Mouse (Mus musculus) hindbrain, embryonic 13.5 days (tissue): ENCODE measurements at regions not wholly inside any gene's neighbourhood (a gene's known extent, or its start where the extent isn't known, plus 50 kb on each side); places are given as distances from the start of the nearest gene placed in this dataset.

Experiments
- ATAC-seq: fragments of 200-750 bp; cut with Nextera tagmentation; 2 replicates; pipeline ENCODE4 v1.8.0; 2017; ENCODE audit warnings: moderate TSS enrichment; ENCODE audit not compliant: low FRiP score
- H3K27ac ChIP-seq: fragments of 300-500 bp; sonication (generic); 2 replicates; pipeline ENCODE4 v1.5.1; 2015; ENCODE audit warnings: inconsistent platforms, mild to moderate bottlenecking, moderate library complexity
- H3K27me3 ChIP-seq: fragments of 300-500 bp; sonication (generic); 2 replicates; pipeline ENCODE4 v1.6.1; 2015; ENCODE audit warnings: mild to moderate bottlenecking, inconsistent platforms
- H3K36me3 ChIP-seq: fragments of 300-500 bp; sonication (generic); 2 replicates; pipeline ENCODE4 v1.6.1; 2015; ENCODE audit warnings: mild to moderate bottlenecking, inconsistent platforms
- H3K4me1 ChIP-seq: fragments of 300-500 bp; sonication (generic); replicated peaks from 2 replicates; pipeline ENCODE4 v1.6.1; 2015; ENCODE audit warnings: inconsistent platforms
- H3K4me2 ChIP-seq: fragments of 300-500 bp; sonication (generic); 2 replicates; pipeline ENCODE4 v1.6.1; 2015; ENCODE audit warnings: inconsistent platforms, mild to moderate bottlenecking, moderate library complexity
- H3K4me3 ChIP-seq: fragments of 300-500 bp; sonication (generic); 2 replicates; pipeline ENCODE4 v1.5.1; 2015; ENCODE audit warnings: mild to moderate bottlenecking, inconsistent platforms
- H3K9ac ChIP-seq: fragments of 300-500 bp; sonication (generic); 2 replicates; pipeline ENCODE4 v1.6.1; 2015; ENCODE audit warnings: mild to moderate bottlenecking, inconsistent platforms
- H3K9me3 ChIP-seq: fragments of 300-500 bp; sonication (generic); 2 replicates; pipeline ENCODE4 v1.6.1; 2016; ENCODE audit warnings: inconsistent platforms
- WGBS: fragments of 180-500 bp; shearing (Covaris S2); methylation state at CpG from one replicate; pipeline ENCODE4 v1.1.7; 2015; 5-methylcytosine and 5-hydroxymethylcytosine counted together

DNA sequence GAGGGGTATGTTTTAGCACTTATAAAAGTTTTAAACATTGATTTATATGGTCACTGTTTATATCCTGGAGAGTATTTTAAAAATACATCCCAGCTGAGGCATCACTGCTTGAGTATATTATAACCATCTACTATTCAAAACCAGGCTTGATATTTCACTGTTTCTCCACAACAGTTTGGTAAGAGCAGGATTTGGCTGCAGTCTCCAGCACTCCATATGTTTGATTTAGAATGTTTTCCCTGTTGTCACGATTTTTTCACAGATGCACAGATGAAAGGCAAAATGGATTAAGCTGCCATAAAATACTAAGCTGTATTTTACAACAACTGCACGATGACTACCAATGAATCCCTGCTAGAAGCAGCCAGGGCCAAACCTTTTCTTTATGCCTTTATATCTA lies 166.6 kb downstream of the Cox7b2 start:
- Histone ChIP-seq H3K4me2 (no peak overlapping the region), H3K36me3 (no peaks in the 10 kb centered on the region), H3K4me1 (no peaks in the 10 kb centered on the region), H3K27me3 (no peaks in the 10 kb centered on the region), H3K27ac (no peak overlapping the region), H3K9me3 (no peaks in the 10 kb centered on the region), H3K4me3 (no peak overlapping the region), H3K9ac (no peak overlapping the region)
- 85% methylated on average over 2 of the region's 2 CpGs for WGBS
- no peak for ATAC-seq

DNA sequence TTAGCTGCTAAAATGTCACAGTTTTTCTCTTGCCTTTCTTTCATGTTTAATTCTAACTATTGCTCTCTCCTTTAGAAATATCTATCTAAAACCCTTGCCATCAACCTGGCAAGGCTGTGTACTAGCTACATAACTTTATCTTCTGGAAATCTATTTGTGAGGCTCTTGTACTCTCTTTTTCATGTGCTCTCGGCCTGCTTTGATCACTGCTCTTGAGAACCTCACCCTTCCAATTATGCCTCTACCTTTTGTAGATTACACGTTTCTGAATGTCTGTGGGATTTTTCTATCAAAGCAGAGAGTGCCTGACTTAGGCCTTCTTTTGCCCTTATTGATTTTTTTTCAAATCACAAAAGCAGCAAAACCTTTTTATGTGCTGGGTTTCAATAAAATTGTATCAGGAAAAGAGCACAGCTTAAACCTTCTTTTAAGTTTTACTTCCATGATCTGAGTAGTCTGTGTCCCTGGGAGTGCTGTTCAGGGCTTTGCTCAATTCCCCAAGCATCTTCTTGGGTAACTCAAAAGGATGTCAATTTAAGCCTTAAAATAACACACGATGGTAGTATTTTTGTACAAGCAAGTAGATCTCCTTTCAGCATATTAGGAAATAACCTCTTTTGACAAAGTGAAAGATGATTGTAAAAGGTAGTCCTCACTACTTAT lies 181.7 kb downstream of the Cox7b2 start:
- WGBS, result 76% methylated on average over 3 of the region's 3 CpGs
- Histone ChIP-seq H3K4me2 (no peak overlapping the region), H3K27me3 (no peaks in the 10 kb centered on the region), H3K27ac (no peak overlapping the region), H3K4me1 (no peaks in the 10 kb centered on the region), H3K36me3 (no peaks in the 10 kb centered on the region), H3K9me3 (no peaks in the 10 kb centered on the region), H3K9ac (no peak overlapping the region), H3K4me3 (no peak overlapping the region)
- ATAC-seq, result no peak

DNA sequence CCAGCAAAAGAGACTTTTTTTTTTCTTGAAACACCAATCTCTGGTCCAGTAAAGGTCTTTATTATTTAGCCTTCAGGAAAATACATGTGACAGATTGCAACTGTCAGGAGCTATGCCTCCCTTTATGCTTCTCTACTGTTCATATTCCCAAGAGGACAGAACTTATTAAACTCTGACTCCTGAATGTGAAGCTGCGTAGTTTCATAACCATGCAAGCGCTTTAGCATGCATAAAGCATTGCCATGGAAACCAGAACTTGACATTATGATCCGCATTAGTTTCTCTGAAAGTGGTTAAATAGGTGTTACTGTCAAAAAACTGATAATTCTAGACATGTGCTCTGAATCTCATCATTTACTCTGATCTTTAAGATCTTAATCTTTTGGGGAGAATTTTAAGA lies 206.5 kb downstream of the Cox7b2 start:
- H3K4me1 ChIP-seq, result no peaks in the 10 kb centered on the region
- no peak overlapping the region for H3K4me2 ChIP-seq
- peak; percentile 57 for ATAC-seq

DNA sequence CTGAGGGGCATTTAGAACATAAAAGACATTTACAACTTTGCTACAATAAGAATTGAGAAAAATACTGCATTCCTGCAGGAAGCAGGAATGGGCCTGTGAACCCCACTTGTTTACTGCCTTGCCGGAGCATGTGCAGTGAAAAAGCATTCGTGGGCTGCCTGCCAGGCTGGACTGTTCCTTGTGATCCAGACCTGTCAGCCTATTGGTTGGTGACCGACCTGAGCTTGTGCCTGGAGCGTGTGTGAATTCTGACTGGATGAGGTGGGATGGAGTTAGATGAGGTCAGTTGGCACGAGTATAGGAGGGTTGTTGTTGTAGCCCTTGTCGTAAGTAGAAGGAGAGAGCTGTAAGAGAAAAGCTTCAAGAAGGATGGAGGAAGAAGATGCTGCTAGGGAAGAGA lies 213.8 kb upstream of the Gabra2 start:
- WGBS, result 89% methylated on average over 6 of the region's 6 CpGs
- H3K27ac ChIP-seq, result no peak overlapping the region

More for the DNA sequence above, 206.5 kb downstream of the Cox7b2 start:
- H3K27ac ChIP-seq, result no peak overlapping the region
- no peak overlapping the region for H3K9ac ChIP-seq
- H3K4me3 ChIP-seq, result no peak overlapping the region
- H3K27me3 ChIP-seq, result no peaks in the 10 kb centered on the region
- WGBS, result 71% methylated on average over 3 of the region's 3 CpGs
- H3K36me3 ChIP-seq, result no peaks in the 10 kb centered on the region
- no peaks in the 10 kb centered on the region for H3K9me3 ChIP-seq

DNA sequence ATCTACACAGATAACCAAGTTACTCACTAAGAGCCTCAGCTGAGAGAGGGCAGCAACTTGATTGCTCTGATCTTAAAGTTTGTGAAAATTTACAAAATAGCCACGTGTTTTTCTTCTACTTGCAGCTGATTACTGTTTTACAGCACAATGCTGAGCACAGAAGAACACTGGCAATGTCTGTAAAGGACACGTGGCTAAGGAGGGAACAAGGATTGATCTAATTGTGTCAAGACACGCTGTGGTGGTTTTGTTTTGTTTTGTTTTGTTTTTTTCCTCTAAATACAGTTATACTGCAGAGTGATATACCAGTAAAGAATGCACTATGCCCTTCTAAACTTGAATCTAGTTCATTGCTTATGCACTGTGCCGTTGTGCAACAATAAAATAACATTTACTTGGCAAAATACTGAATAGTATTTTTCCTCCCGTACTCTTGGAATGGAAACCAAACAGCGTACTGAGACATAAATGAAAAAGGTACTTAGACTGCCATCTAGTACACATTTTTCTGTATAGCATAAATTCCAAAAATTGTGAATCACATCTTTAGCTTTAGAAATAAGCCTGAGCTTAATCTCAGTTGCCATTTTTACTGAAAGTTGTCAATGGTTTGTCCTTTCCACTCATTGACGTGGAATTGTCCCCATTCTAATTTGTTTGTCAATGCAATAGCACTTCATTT lies 166.7 kb upstream of the Gabra2 start:
- no peak overlapping the region for H3K27ac ChIP-seq
- no peak overlapping the region for H3K4me2 ChIP-seq
- H3K36me3 ChIP-seq, result no peaks in the 10 kb centered on the region
- 78% methylated on average over 7 of the region's 7 CpGs for WGBS
- ATAC-seq, result no peak
- no peaks in the 10 kb centered on the region for H3K9me3 ChIP-seq
- H3K9ac ChIP-seq, result no peak overlapping the region
- no peaks in the 10 kb centered on the region for H3K27me3 ChIP-seq
- no peaks in the 10 kb centered on the region for H3K4me1 ChIP-seq
- H3K4me3 ChIP-seq, result no peak overlapping the region

More for the DNA sequence above, 213.8 kb upstream of the Gabra2 start:
- H3K36me3 ChIP-seq, result no peaks in the 10 kb centered on the region
- H3K4me1 ChIP-seq, result no peaks in the 10 kb centered on the region
- H3K4me3 ChIP-seq, result no peak overlapping the region
- no peak for ATAC-seq
- H3K9me3 ChIP-seq, result no peaks in the 10 kb centered on the region
- H3K9ac ChIP-seq, result no peak overlapping the region
- H3K4me2 ChIP-seq, result no peak overlapping the region
- no peaks in the 10 kb centered on the region for H3K27me3 ChIP-seq

DNA sequence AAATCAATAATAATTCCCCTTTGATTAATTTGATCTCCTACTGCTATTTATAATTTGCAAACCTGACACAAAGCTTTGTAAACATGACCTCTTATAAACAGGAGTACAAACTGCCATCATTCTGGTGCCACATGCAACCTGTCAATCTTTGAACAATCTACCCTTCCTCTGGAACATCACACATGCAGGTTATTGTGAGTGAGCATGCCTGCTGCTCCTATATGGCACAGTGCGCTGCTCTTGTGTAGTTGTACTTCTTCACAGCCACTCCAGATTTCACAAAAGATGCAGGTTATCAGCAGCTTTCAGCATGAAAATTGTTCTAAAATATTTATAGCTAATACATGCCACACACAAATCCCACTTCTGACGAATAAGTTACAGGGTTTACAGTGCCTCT lies 153.6 kb upstream of the Gabra2 start:
- H3K4me1 ChIP-seq, result 0 out of 2 replicates have a peak, but pooled peaks cover 6% of the 10 kb centered on the region
- WGBS, result 85% methylated on average over 2 of the region's 2 CpGs
- H3K4me3 ChIP-seq, result no peak overlapping the region
- ATAC-seq, result no peak
- no peak overlapping the region for H3K27ac ChIP-seq
- no peak overlapping the region for H3K9ac ChIP-seq
- H3K36me3 ChIP-seq, result no peaks in the 10 kb centered on the region
- H3K27me3 ChIP-seq, result no peaks in the 10 kb centered on the region
- no peaks in the 10 kb centered on the region for H3K9me3 ChIP-seq
- no peak overlapping the region for H3K4me2 ChIP-seq

DNA sequence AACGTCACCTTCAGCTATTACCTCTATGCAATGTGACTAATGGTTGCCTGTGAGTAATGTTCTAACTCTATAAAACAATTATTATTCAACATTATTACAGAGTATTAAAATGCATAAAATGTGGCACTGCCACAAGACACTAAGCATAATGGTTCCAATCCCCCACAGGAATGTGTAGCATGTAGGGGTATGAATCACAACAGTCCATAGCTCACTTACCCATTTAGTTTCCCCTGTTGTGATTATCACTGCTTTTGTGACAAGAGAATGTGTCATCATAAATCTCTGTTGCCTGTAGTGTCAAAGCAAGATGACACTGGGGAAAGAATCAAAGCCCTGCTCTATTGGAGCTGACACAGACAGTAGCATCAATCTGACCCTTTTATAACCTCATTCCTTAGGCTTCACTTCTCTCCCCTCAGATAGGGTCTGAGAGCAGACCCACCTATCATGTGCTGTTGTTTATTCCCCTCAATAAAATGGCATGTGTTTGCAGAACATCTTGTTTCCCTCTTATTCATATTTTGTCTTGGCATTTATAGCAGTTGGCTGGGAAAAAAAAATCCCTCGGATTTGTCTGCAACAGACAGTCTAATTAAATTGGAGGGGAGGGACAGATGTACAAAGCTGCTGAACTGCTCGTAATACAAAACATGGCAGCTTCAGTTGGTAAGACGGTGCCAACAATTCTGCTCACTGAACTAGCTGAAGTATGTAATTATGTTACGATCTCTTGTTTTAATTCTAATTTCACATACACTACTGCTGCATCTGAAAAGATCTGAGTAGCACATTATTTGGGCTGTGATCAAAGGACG lies 152.9 kb upstream of the Gabra2 start:
- Histone ChIP-seq H3K4me3 (no peak overlapping the region), H3K27ac (0 out of 2 replicates have a peak overlapping the region, but pooled peaks have one; percentile 40), H3K4me2 (no peak overlapping the region), H3K9ac (no peak overlapping the region), H3K9me3 (no peaks in the 10 kb centered on the region), H3K4me1 (0 out of 2 replicates have a peak, but pooled peaks cover 6% of the 10 kb centered on the region), H3K36me3 (no peaks in the 10 kb centered on the region), H3K27me3 (no peaks in the 10 kb centered on the region)
- 62% methylated on average over 6 of the region's 6 CpGs for WGBS
- ATAC-seq, result 0 out of 2 replicates have a peak, but pooled peaks have one; percentile 36

DNA sequence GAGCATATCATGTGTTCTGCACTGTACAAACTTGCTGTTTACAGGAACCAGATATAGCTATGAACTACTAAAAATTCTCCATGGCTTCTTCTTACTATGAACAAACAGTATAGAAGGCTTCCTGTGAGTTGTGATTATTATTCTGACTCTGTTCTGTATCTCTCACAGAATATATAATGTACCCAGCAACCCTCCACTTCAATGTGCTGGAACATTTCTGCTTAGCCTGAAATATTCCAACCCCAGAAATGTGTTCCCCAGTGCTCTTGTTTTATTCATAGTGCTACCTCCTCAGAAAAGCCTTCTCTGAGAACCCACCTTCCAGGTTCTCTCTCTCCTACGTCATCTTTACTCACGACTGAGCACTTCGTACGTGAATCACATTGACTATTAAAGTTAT lies 132.0 kb upstream of the Gabra2 start:
- Histone ChIP-seq H3K4me2 (no peak overlapping the region), H3K27ac (no peak overlapping the region), H3K27me3 (no peaks in the 10 kb centered on the region), H3K4me3 (no peak overlapping the region), H3K9me3 (no peaks in the 10 kb centered on the region), H3K9ac (no peak overlapping the region), H3K36me3 (no peaks in the 10 kb centered on the region), H3K4me1 (no peaks in the 10 kb centered on the region)
- ATAC-seq, result no peak
- 94% methylated on average over 4 of the region's 4 CpGs for WGBS

DNA sequence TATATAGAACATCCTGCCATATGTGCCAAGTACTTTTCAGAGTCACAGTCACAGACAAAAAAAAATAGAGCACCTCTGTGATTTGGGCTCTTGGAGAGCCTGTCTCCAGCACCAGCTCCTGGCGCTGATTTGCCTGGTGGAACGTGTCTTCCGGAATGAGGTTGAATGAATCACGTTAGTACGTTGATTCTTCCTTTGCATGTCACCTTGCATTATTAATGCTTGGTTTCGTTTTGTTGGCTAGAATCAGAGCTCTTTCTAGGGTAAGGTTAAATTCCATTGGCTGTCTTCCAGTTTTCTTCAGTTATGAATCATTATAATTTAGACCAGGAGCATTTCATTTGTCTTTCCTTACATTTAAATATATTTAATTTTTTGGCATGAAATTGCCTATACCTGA lies 105.2 kb upstream of the Gabra2 start:
- no peaks in the 10 kb centered on the region for H3K9me3 ChIP-seq
- no peak overlapping the region for H3K27ac ChIP-seq
- H3K4me1 ChIP-seq, result no peaks in the 10 kb centered on the region
- H3K36me3 ChIP-seq, result no peaks in the 10 kb centered on the region
- ATAC-seq, result no peak
- 67% methylated on average over 6 of the region's 6 CpGs for WGBS
- H3K4me3 ChIP-seq, result no peak overlapping the region
- H3K27me3 ChIP-seq, result no peaks in the 10 kb centered on the region
- no peak overlapping the region for H3K9ac ChIP-seq
- H3K4me2 ChIP-seq, result no peak overlapping the region

DNA sequence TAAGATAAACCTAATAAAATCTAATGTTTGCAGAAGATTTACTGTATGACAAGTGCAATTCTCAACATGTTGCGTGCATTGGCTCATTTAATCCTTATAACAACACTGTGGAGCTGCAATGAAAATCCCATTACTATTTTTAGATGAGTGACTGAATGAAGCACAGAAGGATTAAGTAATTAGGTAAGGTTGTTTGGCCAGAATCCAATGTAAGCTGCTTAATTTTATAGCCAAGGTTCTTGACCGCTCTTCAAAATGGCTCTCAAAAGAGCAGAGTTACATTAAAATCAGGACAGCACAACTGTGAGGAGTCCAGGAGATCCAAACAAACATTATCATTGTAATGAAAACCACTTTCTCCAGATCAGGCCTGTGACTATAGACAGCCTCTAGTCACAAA lies 81.7 kb upstream of the Gabra2 start:
- WGBS, result 72% methylated on average over 2 of the region's 2 CpGs
- no peak for ATAC-seq

DNA sequence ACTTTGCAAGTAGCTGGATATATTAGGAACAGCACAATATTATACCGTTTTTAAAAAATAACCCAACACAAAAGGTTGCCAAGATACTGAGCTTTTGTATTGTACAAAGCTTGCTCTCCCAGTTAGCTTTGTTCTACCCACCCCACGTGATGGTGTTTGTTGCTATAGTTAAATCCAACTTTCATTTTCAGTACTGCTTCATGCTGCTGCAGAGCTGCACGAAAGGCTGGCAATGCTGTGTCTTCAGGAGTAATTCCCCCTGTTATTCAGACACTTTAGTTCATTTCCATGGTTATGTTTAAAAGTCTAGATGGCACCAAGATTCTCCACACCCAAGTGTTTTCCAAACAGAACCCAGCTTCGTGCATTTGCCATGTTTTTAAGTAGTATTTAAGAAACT lies 74.7 kb upstream of the Gabra2 start:
- H3K4me3 ChIP-seq, result no peak overlapping the region
- no peaks in the 10 kb centered on the region for H3K36me3 ChIP-seq
- WGBS, result 71% methylated on average over 4 of the region's 4 CpGs
- no peaks in the 10 kb centered on the region for H3K4me1 ChIP-seq
- ATAC-seq, result no peak
- no peaks in the 10 kb centered on the region for H3K9me3 ChIP-seq
- H3K9ac ChIP-seq, result no peak overlapping the region
- H3K27ac ChIP-seq, result no peak overlapping the region
- no peak overlapping the region for H3K4me2 ChIP-seq
- no peaks in the 10 kb centered on the region for H3K27me3 ChIP-seq

More for the DNA sequence above, 81.7 kb upstream of the Gabra2 start:
- no peak overlapping the region for H3K27ac ChIP-seq
- no peaks in the 10 kb centered on the region for H3K36me3 ChIP-seq
- no peaks in the 10 kb centered on the region for H3K9me3 ChIP-seq
- H3K27me3 ChIP-seq, result no peaks in the 10 kb centered on the region
- H3K9ac ChIP-seq, result no peak overlapping the region
- H3K4me2 ChIP-seq, result no peak overlapping the region
- H3K4me3 ChIP-seq, result no peak overlapping the region
- H3K4me1 ChIP-seq, result no peaks in the 10 kb centered on the region
